Mouse (Mus musculus) CD8-positive naive resting alpha-beta T cell, adult 2 months (primary cell): Measurements from ENCODE around the gene Anks1b.

Experiments
- DNase-seq, 2 experiments: peaks; one replicate each; pipeline ENCODE4 v3.0.0; 2022; ENCODE audit warnings: low read depth in 2 of 2, low spot score in 2 of 2

The Anks1b gene

GRCm38 (mm10) chr10:90851077-90851476 is 977.8 kb downstream of the Anks1b start:
- DNase-seq, result no peak

DNA sequence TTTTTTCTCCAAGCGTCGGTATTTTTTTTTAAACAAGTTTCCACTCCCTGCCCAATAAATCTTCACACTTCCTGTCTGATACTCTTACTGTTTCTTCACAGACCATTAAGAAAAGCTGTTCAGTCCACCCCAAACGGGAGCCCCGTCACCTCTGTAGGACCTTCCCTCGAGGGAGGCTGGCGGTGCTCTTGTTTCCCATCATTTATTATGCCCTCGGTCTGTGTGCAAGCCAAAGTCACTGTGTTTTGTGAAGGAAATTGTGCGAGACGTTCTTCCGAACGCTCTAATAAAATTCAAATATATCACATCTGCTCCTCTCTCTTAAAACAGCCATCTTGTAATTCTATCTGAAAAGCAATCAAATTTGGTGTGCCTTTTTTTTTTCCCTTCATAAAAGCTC is 978.7 kb downstream of the Anks1b start:
- no peak for DNase-seq

GRCm38 (mm10) chr10:90852432-90852831 is 979.1 kb downstream of the Anks1b start:
- DNase-seq, result no peak

- DNase-seq, result no peak
Measured at GRCm38 (mm10) chr10:90856668-90857067, 983.4 kb downstream of the Anks1b start.

GRCm38 (mm10) chr10:90859665-90860523 is 986.6 kb downstream of the Anks1b start:
- DNase-seq, result no peak

- no peak for DNase-seq
Measured at GRCm38 (mm10) chr10:90863881-90864598, 990.7 kb downstream of the Anks1b start.

DNA sequence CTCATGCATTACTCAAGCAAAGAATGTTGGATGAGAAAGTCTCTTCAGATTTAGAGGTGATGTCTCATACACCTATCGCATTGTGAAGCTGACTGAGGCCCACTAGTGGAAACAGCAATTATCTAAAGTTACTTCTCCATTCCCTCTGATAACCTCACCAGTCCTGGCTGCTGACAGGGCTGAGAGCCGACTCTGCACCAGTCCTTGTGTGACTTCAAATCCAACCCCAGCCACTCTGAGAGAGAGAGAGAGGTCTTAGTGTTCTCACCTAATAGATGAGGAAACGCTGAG is 991.2 kb downstream of the Anks1b start:
- DNase-seq, result no peak

GRCm38 (mm10) chr10:90873204-90873603 is 999.9 kb downstream of the Anks1b start:
- no peak for DNase-seq

- no peak for DNase-seq
Measured at GRCm38 (mm10) chr10:90874166-90874565, 1000.9 kb downstream of the Anks1b start.

- DNase-seq, result no peak
Measured at GRCm38 (mm10) chr10:90880854-90881560, 1007.7 kb downstream of the Anks1b start.

- no peak for DNase-seq
Measured at GRCm38 (mm10) chr10:90889566-90889965, 1016.3 kb downstream of the Anks1b start.

DNA sequence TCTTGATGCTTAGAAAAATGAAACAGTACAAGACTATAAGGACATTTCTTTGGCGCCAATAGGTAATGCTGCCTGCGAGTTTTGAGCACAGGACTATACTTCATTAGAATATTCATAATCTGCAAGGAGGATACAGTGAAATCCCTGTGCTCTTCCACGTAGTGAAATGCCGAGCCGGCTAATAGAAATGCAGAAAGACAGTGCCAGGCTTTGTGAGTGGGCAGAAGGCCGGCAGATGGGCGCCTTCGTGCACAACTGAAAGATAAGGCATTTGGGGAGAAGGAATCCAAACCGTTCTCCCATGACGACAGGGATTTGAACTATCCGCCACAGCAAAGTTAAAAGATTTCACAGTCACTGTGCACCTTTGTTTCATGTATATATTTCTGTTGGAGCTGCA is 1019.4 kb downstream of the Anks1b start:
- no peak for DNase-seq

DNA sequence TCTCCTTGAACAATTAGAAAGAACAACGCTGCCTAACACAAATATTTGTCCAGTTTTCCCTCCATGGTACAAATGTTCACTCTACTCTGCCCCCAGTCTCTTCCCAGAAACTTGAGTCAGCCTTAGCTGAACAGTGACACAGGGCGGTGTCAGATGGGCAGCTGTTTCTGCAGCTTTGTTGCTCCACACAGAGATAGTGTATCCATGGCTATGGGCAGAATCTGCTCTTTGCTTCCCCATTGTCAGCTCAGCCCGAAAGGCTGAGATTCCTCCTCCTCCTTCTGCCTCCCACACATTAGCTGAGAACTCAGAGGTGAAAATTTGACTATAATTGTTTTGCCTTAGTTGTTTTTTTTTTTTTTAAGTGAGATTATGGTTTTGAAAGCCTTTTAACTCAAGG is 1024.6 kb downstream of the Anks1b start:
- no peak for DNase-seq

- no peak for DNase-seq
Measured at GRCm38 (mm10) chr10:90904185-90904584, 1030.9 kb downstream of the Anks1b start.

DNA sequence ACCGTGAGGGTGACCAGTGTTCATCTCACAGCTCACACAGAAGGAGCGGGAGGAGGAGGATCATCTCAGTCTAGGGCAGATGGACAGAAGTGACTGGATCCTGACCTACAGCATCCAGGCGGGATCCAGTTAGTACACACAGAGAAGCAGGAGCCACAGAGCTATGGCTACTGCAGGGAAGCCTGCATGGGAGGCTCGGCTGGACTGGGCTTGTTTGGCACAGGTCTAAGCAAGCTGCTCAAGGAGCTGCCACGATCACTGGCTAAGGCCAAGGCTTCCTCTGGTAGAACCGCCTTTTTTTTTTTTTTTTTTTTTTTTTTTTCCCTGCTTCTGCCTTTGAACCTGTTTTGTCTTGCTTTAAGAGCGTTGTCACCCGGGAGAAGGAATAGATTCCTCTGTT is 1034.1 kb downstream of the Anks1b start:
- DNase-seq, result no peak

DNA sequence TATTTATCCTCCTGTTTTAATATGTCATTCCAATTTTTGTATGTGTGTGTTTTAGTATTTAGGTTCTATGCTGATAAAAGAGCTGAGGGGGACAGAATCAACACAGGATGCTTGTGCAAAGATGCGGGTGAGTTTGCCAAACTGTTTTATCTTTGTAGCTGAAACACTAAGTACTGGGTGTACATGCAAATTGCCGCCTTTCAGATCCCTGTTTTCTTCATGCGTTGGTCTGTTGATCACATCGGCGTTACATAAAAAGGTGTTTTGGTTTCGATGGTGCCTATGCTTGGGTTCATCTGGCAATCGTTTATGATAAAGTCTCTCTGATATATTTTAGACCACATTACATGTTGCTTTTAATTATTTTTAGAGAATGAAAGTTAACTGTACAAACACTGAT is 1050.2 kb downstream of the Anks1b start:
- DNase-seq, result no peak

DNA sequence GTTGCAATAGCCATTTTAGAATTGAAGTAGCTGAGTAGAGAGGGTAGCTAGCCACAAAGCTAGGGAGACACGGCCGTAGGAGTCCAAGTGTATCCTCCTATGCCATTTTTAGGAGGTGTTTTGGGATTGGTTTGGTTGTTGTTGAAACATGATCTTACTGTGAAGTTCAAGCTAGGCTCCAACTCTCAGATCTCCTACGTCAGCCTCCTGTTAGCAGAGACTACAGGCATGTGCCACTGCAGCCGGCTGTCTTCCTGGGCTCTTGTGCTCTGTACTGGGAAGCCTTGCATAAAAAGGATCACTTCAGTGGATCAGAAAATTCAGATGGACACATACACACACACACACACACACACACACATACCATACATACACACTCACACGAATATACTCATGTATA is 1059.8 kb downstream of the Anks1b start:
- DNase-seq, result no peak

DNA sequence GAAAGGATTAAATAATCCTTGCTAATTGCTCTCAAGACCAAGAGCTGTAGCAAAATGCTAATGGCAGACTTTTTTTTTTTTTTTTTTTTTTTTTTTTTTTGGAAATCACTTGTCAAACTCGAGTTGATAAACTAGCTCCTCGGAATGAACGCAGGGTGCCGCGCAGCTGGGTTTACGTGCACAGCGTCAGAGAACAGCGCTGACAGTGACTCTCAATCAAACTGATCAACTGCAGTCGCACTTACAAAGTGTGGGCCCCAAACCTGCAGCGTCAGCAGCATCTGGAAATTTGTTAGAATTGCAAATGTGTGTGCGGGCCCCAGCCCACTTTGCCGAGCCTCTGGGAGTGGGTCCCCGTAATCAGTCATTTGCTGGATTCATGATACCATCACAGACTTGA is 1061.4 kb downstream of the Anks1b start:
- no peak for DNase-seq

- DNase-seq, result no peak
Measured at GRCm38 (mm10) chr10:90937721-90938460, 1064.6 kb downstream of the Anks1b start.

GRCm38 (mm10) chr10:90940521-90941520 is 1067.5 kb downstream of the Anks1b start:
- no peak for DNase-seq
